Mouse (Mus musculus): Measurements from ENCODE around the gene Rfx6. TPM values are rescaled to one million over a fixed set of nuclear protein-coding genes. Genes with fewer than 3 reads are reported as not detected.
A peak's percentile ranks its signal among the peaks of the same experiment; 100 is the strongest.

Gene Rfx6
- total RNA-seq, 2 experiments from 2014 or later = not detected

- DNase-seq (ENCODE audit: extremely low spot score in 1 of 2, low spot score in 2 of 2) = no peak
- Histone ChIP-seq H3K4me3 (no peak overlapping the region), H3K27ac (no peak overlapping the region)
- intact Hi-C loops (cut with DNase I) = no loop called here
- TF ChIP-seq CTCF (IDR thresholded peaks at IDR 0.05) = no peak
Observed at GRCm38 (mm10) chr10:51768445-51768844, 90.9 kb downstream of the Rfx6 start.

- Histone ChIP-seq H3K4me3 (no peak overlapping the region), H3K27ac (no peak overlapping the region)
- DNase-seq (ENCODE audit: extremely low spot score in 1 of 2, low spot score in 2 of 2) = no peak
- intact Hi-C loops (cut with DNase I) = no loop called here
- TF ChIP-seq CTCF (IDR thresholded peaks at IDR 0.05) = no peak
Observed at GRCm38 (mm10) chr10:51769252-51769651, 91.7 kb downstream of the Rfx6 start.

- intact Hi-C loops (cut with DNase I) = loop anchor here (1.0 kb wide), 2 partner anchors 184 to 226 kb away; no protein-coding TSS in a partner anchor
- no peak for DNase-seq (ENCODE audit: extremely low spot score in 1 of 2, low spot score in 2 of 2)
- peak; percentile 53 for TF ChIP-seq CTCF (IDR thresholded peaks at IDR 0.05)
- Histone ChIP-seq H3K4me3 (no peak overlapping the region), H3K27ac (no peak overlapping the region)
Observed at GRCm38 (mm10) chr10:51779648-51780047, 102.1 kb downstream of the Rfx6 start.

Other genes with a start within 250 kb of the Rfx6 start
- gene Gm49339, start 197.1 kb upstream of the Rfx6 start, total RNA-seq (2021) = not detected
- not detected for gene Lilr4b, start 197.1 kb upstream of the Rfx6 start, total RNA-seq (2021)
- 1 to 10 TPM in 1 of 2 experiments, under 1 TPM in 1; 0.33 to 1.2 TPM for gene Lilrb4a, start 186.8 kb upstream of the Rfx6 start, total RNA-seq (2021)
- not detected for gene Fam162b, start 87.2 kb upstream of the Rfx6 start, total RNA-seq (2021)
- gene Gprc6a, start 46.3 kb upstream of the Rfx6 start, total RNA-seq (2021) = not detected